Mouse (Mus musculus) neural tube, embryonic 15.5 days (tissue): ENCODE measurements around the gene Hunk. TPM values are rescaled to one million over a fixed set of nuclear protein-coding genes. Genes with fewer than 3 reads are reported as not detected.
A peak's percentile ranks its signal among the peaks of the same experiment; 100 is the strongest.

Source experiments
- ATAC-seq: fragments of 200-750 bp; cut with Nextera tagmentation; 2 replicates; pipeline ENCODE4 v1.8.0; 2017; ENCODE audit warnings: mild to moderate bottlenecking, moderate TSS enrichment, moderate library complexity; ENCODE audit not compliant: low FRiP score
- H3K27ac ChIP-seq: fragments of 300-500 bp; sonication (generic); replicated peaks from 2 replicates; pipeline ENCODE4 v1.5.1; 2015; ENCODE audit warnings: mild to moderate bottlenecking, inconsistent platforms
- H3K27me3 ChIP-seq: fragments of 300-500 bp; sonication (generic); replicated peaks from 2 replicates; pipeline ENCODE4 v1.6.1; 2015; ENCODE audit warnings: inconsistent platforms
- H3K36me3 ChIP-seq: fragments of 300-500 bp; sonication (generic); 2 replicates; pipeline ENCODE4 v1.6.1; 2015; ENCODE audit warnings: inconsistent platforms
- H3K4me1 ChIP-seq: fragments of 300-500 bp; sonication (generic); 2 replicates; pipeline ENCODE4 v1.6.1; 2015; ENCODE audit warnings: inconsistent platforms
- H3K4me2 ChIP-seq: fragments of 300-500 bp; sonication (generic); 2 replicates; pipeline ENCODE4 v1.6.1; 2015; ENCODE audit warnings: inconsistent platforms, mild to moderate bottlenecking, moderate library complexity
- H3K4me3 ChIP-seq: fragments of 300-500 bp; sonication (generic); replicated peaks from 2 replicates; pipeline ENCODE4 v1.5.1; 2015; ENCODE audit warnings: mild to moderate bottlenecking, inconsistent platforms
- H3K9ac ChIP-seq: fragments of 300-500 bp; sonication (generic); replicated peaks from 2 replicates; pipeline ENCODE4 v1.6.1; 2015; ENCODE audit warnings: mild to moderate bottlenecking, inconsistent platforms
- H3K9me3 ChIP-seq: fragments of 300-500 bp; sonication (generic); replicated peaks from 2 replicates; pipeline ENCODE4 v1.6.1; 2016; ENCODE audit warnings: inconsistent platforms
- WGBS: fragments of 180-500 bp; shearing (Covaris S2); methylation state at CpG from one replicate; pipeline ENCODE4 v1.1.7; 2015; ENCODE audit warnings: mixed read lengths; 5-methylcytosine and 5-hydroxymethylcytosine counted together
- polyA plus RNA-seq: library from polyadenylated mRNA; unstranded; fragments of >200 nt; fragmentation: Nextera tagmentation; extraction: Ambion mirVana; gene quantifications from 2 replicates; pipeline ENCODE4 v1.2.1, GENCODE M21; 2015

Gene Hunk
- polyA plus RNA-seq, 1 experiment from 2014 or later = 5.1 TPM

DNA sequence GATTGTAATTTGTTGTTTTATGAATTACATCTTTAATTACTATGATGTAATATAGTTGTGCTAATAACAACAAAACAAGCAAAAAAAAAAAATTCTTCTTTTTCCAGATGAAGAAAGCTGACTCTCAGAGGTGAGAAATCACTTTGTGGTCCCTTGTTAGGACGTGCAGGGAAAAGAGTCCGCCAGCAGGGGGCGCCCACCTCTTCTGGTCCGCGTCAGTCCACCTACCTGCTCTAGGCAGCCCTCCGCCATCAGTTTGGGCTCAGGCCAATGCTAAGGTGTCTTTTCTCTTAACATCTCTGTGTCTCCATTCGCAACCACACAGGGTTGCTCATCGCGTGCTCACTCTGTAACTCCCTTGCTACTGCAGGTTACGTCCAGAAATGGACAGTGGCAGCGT, 5.9 kb upstream of the Hunk start:
- H3K27me3 ChIP-seq = peaks cover 23% of the 10 kb centered on the region

GRCm38 (mm10) chr16:90381633-90382032, 4.2 kb upstream of the Hunk start:
- ATAC-seq = no peak
- H3K27me3 ChIP-seq = peaks cover 19% of the 10 kb centered on the region
- H3K36me3 ChIP-seq = no peaks in the 10 kb centered on the region
- no peak overlapping the region for H3K27ac ChIP-seq
- H3K9me3 ChIP-seq = no peaks in the 10 kb centered on the region
- H3K4me2 ChIP-seq = no peak overlapping the region
- H3K9ac ChIP-seq = no peak overlapping the region
- H3K4me1 ChIP-seq = peaks cover 20% of the 10 kb centered on the region
- no peak overlapping the region for H3K4me3 ChIP-seq
- WGBS = 88% methylated on average over 3 of the region's 3 CpGs

More for the DNA sequence above, 5.9 kb upstream of the Hunk start:
- Histone ChIP-seq H3K27ac (no peak overlapping the region), H3K4me3 (no peak overlapping the region), H3K4me1 (peaks cover 10% of the 10 kb centered on the region), H3K4me2 (no peak overlapping the region), H3K9me3 (no peaks in the 10 kb centered on the region), H3K9ac (no peak overlapping the region), H3K36me3 (no peaks in the 10 kb centered on the region)
- WGBS = 15% methylated on average over 11 of the region's 11 CpGs
- peak; percentile 72 for ATAC-seq

DNA sequence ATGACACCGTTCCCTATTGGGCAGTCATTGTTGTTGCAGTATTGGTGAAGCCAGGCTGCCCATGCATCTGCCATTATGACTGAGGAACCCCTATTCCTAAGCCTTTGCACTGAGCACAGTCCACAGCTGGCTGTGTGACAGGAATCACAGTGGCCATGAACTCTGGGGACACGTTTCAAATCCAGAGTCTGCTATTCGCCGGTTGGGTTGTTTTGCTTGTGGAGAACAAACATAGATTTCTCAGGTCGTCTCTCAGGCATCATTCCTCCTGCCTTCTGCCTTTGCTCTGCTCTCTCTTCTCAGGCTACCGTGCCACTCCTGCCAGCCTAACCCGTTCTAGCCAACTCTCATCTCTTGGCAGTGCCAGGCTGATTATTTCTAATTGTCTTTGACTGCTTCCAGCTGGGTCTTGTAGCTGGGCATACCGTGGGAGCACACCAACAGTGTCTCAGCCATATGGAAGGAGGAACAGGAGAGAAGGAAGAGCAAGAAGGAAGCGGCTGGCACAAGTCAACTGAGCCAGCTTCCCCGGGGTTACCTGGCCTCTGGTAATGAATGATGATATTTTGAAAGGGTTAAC, 3.0 kb upstream of the Hunk start:
- Histone ChIP-seq H3K27ac (no peak overlapping the region), H3K36me3 (no peaks in the 10 kb centered on the region), H3K4me2 (no peak overlapping the region), H3K4me1 (peaks cover 30% of the 10 kb centered on the region), H3K27me3 (peaks cover 18% of the 10 kb centered on the region), H3K9ac (no peak overlapping the region), H3K4me3 (no peak overlapping the region), H3K9me3 (no peaks in the 10 kb centered on the region)
- WGBS = 66% methylated on average over 10 of the region's 10 CpGs
- ATAC-seq = no peak

DNA sequence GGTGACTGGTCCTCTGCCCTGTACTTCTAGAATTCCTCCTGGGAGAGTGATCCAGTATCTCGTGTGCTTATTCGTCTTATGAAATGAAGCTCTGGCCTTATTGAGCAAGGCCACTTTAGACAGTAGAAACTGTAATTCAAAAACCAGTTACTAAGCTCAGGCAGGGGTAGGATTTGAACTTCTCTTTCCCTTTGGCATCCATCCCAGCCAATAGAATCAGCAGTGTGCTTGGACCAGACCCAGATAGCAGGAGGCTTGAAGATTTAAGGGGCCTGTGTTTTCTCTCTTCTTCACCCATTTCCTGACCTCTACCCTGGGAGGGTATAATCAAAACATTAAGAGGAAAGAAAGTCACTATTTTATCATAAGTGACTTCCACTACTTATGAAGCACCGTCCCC, 1.8 kb upstream of the Hunk start:
- no peak overlapping the region for H3K4me3 ChIP-seq
- H3K4me1 ChIP-seq = peaks cover 42% of the 10 kb centered on the region
- H3K27ac ChIP-seq = no peak overlapping the region
- H3K36me3 ChIP-seq = no peaks in the 10 kb centered on the region
- no peak overlapping the region for H3K4me2 ChIP-seq
- no peak for ATAC-seq
- H3K9ac ChIP-seq = no peak overlapping the region
- H3K27me3 ChIP-seq = peaks cover 13% of the 10 kb centered on the region
- 60% methylated on average over 3 of the region's 3 CpGs for WGBS
- H3K9me3 ChIP-seq = no peaks in the 10 kb centered on the region

DNA sequence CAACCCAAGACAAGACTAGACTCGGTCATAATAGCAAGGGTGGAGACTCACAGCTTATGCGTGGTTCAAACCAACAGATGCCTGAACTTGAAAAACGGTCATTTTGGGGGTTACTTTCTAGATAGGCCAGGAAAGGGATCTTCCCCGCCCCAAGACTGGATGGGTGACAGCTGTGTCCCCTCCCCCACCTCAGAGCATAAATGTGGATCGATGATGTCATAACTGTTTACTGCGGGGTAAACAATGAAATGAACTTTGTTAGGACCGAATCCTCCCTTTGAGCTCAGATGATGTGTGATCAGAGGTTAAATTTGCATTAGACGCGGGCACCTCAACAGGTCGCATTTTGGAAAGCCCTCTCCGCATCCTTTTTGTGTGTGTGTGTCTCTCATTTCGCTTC, 967 bp upstream of the Hunk start:
- Histone ChIP-seq H3K9ac (peak overlapping the region; percentile 89), H3K9me3 (no peaks in the 10 kb centered on the region), H3K4me3 (peak overlapping the region; percentile 85), H3K27me3 (peaks cover 13% of the 10 kb centered on the region), H3K27ac (peak overlapping the region; percentile 87), H3K36me3 (no peaks in the 10 kb centered on the region), H3K4me1 (peaks cover 50% of the 10 kb centered on the region), H3K4me2 (peak overlapping the region; percentile 91)
- no peak for ATAC-seq
- 4% methylated on average over 12 of the region's 12 CpGs for WGBS

GRCm38 (mm10) chr16:90385326-90385687, 506 bp upstream of the Hunk start:
- under 1% methylated on average over 16 of the region's 16 CpGs for WGBS
- Histone ChIP-seq H3K9me3 (no peaks in the 10 kb centered on the region), H3K4me3 (peak overlapping the region; percentile 85), H3K4me2 (peak overlapping the region; percentile 91), H3K27ac (peak overlapping the region; percentile 87), H3K4me1 (peaks cover 54% of the 10 kb centered on the region), H3K9ac (peak overlapping the region; percentile 89), H3K27me3 (peaks cover 13% of the 10 kb centered on the region), H3K36me3 (no peaks in the 10 kb centered on the region)
- ATAC-seq = peak; percentile 33

DNA sequence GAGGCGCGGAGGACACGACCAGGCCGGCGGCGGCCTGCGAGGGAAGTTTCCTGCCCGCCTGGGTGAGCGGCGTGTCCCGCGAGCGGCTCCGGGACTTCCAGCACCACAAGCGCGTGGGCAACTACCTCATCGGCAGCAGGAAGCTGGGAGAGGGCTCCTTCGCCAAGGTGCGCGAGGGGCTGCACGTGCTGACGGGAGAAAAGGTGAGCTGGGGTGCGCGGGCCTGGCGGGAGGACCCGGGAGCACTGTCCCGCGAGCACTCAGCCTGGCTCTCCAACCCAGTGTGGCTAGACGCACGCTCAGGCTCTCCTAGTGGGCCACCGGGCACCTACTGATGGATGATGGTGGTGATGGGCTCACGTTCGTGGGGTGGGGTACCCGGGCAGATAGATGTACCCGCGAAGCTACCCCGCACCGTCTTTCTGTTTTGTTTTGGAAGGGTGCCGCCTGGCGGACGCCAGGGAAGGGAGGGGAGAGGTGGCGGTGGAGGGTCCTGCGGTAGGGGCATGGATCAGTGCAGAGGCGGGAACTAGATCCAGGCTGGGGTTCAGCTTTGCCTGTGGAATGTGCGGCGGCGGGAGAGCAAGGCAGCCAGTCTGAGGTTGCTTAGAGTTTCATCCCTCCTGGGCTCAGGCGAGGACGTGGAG, 824 bp downstream of the Hunk start:
- H3K36me3 ChIP-seq = peaks cover 6% of the 10 kb centered on the region; the same call in 1 of the 2 replicates
- ATAC-seq = peak; percentile 58
- peak overlapping the region; percentile 89 for H3K9ac ChIP-seq
- peak overlapping the region; percentile 91 for H3K4me2 ChIP-seq
- peak overlapping the region; percentile 87 for H3K27ac ChIP-seq
- H3K4me1 ChIP-seq = peaks cover 54% of the 10 kb centered on the region
- peaks cover 13% of the 10 kb centered on the region for H3K27me3 ChIP-seq
- H3K9me3 ChIP-seq = no peaks in the 10 kb centered on the region
- peak overlapping the region; percentile 85 for H3K4me3 ChIP-seq
- under 1% methylated on average over 49 of the region's 49 CpGs for WGBS

- peaks cover 10% of the 10 kb centered on the region for H3K27me3 ChIP-seq
- no peak; the same call in 1 of the 2 replicates for ATAC-seq
- WGBS = 2% methylated on average over 12 of the region's 12 CpGs
- peak overlapping the region; percentile 91 for H3K4me2 ChIP-seq
- peaks cover 8% of the 10 kb centered on the region; the same call in 1 of the 2 replicates for H3K36me3 ChIP-seq
- H3K27ac ChIP-seq = peak overlapping the region; percentile 87
- H3K9me3 ChIP-seq = no peaks in the 10 kb centered on the region
- H3K4me3 ChIP-seq = peak overlapping the region; percentile 85
- peak overlapping the region; percentile 89 for H3K9ac ChIP-seq
- peaks cover 54% of the 10 kb centered on the region for H3K4me1 ChIP-seq
These were observed 1.4 kb downstream of the Hunk start for GRCm38 (mm10) chr16:90387161-90387671.

DNA sequence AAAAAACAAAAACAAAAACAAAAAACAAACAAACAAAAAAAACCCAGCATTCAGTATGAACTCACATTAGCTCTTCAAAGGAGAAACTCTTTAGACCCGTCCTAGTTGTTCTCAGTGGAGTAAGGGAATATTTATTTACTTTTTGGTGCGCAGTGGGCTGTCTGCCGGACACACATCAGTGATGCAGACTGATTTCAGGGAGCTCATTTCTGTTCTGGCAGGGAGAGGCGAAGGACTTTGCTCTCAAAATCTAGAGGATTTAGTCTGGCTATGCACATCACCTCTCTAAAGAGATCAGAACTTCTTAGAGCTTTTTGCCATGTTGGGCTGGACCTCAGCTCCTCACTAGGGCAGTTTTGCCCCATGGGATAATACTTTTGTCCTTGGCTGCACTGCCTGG, 2.1 kb downstream of the Hunk start:
- no peak for ATAC-seq
- H3K36me3 ChIP-seq = peaks cover 8% of the 10 kb centered on the region; the same call in 1 of the 2 replicates
- H3K27me3 ChIP-seq = peaks cover 9% of the 10 kb centered on the region
- 57% methylated on average over 4 of the region's 4 CpGs for WGBS
- 0 out of 2 replicates have a peak overlapping the region, but pooled peaks have one; percentile 33 for H3K27ac ChIP-seq
- H3K9ac ChIP-seq = peak overlapping the region; percentile 34
- peak overlapping the region; percentile 91 for H3K4me2 ChIP-seq
- H3K4me1 ChIP-seq = peaks cover 54% of the 10 kb centered on the region
- H3K9me3 ChIP-seq = no peaks in the 10 kb centered on the region
- peak overlapping the region; percentile 85 for H3K4me3 ChIP-seq

GRCm38 (mm10) chr16:90389103-90389750, 3.4 kb downstream of the Hunk start:
- no peak overlapping the region for H3K9ac ChIP-seq
- peak overlapping the region; percentile 85 for H3K4me3 ChIP-seq

GRCm38 (mm10) chr16:90390731-90391130, 4.9 kb downstream of the Hunk start:
- Histone ChIP-seq H3K9me3 (no peaks in the 10 kb centered on the region), H3K4me3 (no peak overlapping the region), H3K27me3 (no peaks in the 10 kb centered on the region), H3K27ac (no peak overlapping the region), H3K4me1 (peaks cover 45% of the 10 kb centered on the region), H3K9ac (no peak overlapping the region), H3K36me3 (peaks cover 8% of the 10 kb centered on the region; the same call in 1 of the 2 replicates), H3K4me2 (no peak overlapping the region)
- WGBS = 89% methylated on average over 16 of the region's 16 CpGs
- no peak for ATAC-seq

More at GRCm38 (mm10) chr16:90389103-90389750, 3.4 kb downstream of the Hunk start:
- H3K27me3 ChIP-seq = no peaks in the 10 kb centered on the region
- H3K27ac ChIP-seq = no peak overlapping the region
- peaks cover 8% of the 10 kb centered on the region; the same call in 1 of the 2 replicates for H3K36me3 ChIP-seq
- ATAC-seq = no peak
- no peaks in the 10 kb centered on the region for H3K9me3 ChIP-seq
- peaks cover 48% of the 10 kb centered on the region for H3K4me1 ChIP-seq
- 59% methylated on average over 15 of the region's 15 CpGs for WGBS
- peak overlapping the region; percentile 91 for H3K4me2 ChIP-seq
